Mouse (Mus musculus) neural tube, embryonic 11.5 days (tissue): Measurements from ENCODE around the gene Krtcap2. TPM values are rescaled to one million over a fixed set of nuclear protein-coding genes. Genes with fewer than 3 reads are reported as not detected.
A peak's percentile ranks its signal among the peaks of the same experiment; 100 is the strongest.

Source experiments
- ATAC-seq: fragments of 200-750 bp; cut with Nextera tagmentation; 2 replicates; pipeline ENCODE4 v1.8.0; 2017; ENCODE audit warnings: moderate number of reproducible peaks, mild to moderate bottlenecking, moderate TSS enrichment, moderate library complexity; ENCODE audit not compliant: insufficient read depth, low FRiP score, low TSS enrichment
- DNase-seq: peaks from one replicate; pipeline ENCODE4 v3.0.0-alpha.2; 2015; ENCODE audit warnings: low spot score
- H3K27ac ChIP-seq: fragments of 300-500 bp; sonication (generic); 2 replicates; pipeline ENCODE4 v1.5.1; 2014; ENCODE audit warnings: low read depth, mild to moderate bottlenecking, low read length
- H3K27me3 ChIP-seq: fragments of 300-500 bp; sonication (generic); 2 replicates; pipeline ENCODE4 v1.6.1; 2014; ENCODE audit warnings: mild to moderate bottlenecking, low read length, mixed read lengths; ENCODE audit not compliant: control insufficient read depth, insufficient read depth
- H3K36me3 ChIP-seq: fragments of 300-500 bp; sonication (generic); 2 replicates; pipeline ENCODE4 v1.6.1; 2014; ENCODE audit warnings: mild to moderate bottlenecking, low read length, moderate library complexity, mixed read lengths; ENCODE audit not compliant: control insufficient read depth, insufficient read depth
- H3K4me1 ChIP-seq: fragments of 300-500 bp; sonication (generic); 2 replicates; pipeline ENCODE4 v1.6.1; 2014; ENCODE audit warnings: low read length, mixed read lengths; ENCODE audit not compliant: control insufficient read depth, insufficient read depth
- H3K4me2 ChIP-seq: fragments of 300-500 bp; sonication (generic); 2 replicates; pipeline ENCODE4 v1.6.1; 2014; ENCODE audit warnings: low read depth, mild to moderate bottlenecking, moderate library complexity
- H3K4me3 ChIP-seq: fragments of 300-500 bp; sonication (generic); 2 replicates; pipeline ENCODE4 v1.5.1; 2014; ENCODE audit warnings: low read depth, low read length
- H3K9ac ChIP-seq: fragments of 300-500 bp; sonication (generic); 2 replicates; pipeline ENCODE4 v1.6.1; 2014; ENCODE audit warnings: mild to moderate bottlenecking, low read length
- H3K9me3 ChIP-seq: fragments of 300-500 bp; sonication (generic); 2 replicates; pipeline ENCODE4 v1.6.1; 2016; ENCODE audit warnings: low read length; ENCODE audit not compliant: control insufficient read depth
- WGBS: fragments of 180-500 bp; shearing (Covaris S2); extraction: QIAGEN DNeasy Blood & Tissue Kit; methylation state at CpG from one replicate; pipeline ENCODE4 v1.1.7; 2014; 5-methylcytosine and 5-hydroxymethylcytosine counted together
- polyA plus RNA-seq: library from polyadenylated mRNA; unstranded; fragments of >200 nt; fragmentation: Nextera tagmentation; extraction: Ambion mirVana; gene quantifications from 2 replicates; pipeline ENCODE4 v1.2.1, GENCODE M21; 2014

The Krtcap2 gene
- polyA plus RNA-seq, 1 experiment from 2014 or later, result 237 TPM

DNA sequence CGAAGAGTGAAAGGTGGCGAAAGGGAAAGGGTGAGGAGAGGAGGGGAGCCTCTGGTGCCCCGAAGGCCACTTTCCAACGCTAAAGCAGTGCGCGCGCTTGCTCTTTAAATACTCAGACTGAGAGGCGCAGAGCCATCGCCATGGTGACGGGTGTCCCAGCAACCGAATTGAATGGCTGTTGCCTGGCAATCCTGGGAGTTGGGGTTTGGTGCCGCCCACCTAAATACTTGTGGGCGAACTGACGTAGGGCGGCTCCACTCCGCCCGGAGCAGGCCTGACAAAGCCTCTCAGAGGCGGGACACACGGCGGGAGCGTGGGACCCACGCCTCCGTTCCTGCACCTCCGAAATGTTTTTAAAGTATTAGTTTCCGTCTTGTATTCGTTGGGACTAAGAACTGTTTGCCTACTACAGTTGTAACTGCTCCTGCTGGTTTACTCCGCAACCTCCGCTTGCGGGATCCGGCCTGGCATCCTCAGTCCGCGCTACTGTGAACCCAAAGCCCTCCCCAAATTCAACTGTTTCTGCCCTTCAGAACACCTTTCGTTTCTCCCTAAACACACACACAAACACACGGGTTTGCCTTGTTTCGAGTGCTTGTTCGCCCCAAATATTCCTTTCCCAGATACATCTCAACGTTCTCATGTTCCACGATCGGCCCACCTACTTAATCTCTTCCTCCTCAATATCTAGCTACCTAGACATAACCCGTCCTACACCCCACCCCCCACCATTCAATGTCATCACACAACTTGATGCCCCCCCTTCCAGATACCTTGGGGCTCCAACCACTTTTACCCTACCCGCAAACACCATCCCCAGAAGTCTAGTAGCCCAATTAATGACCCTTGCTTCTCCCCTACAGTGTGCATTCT, 18.2 kb upstream of the Krtcap2 start:
- H3K9ac ChIP-seq, result peak overlapping the region; percentile 75
- H3K27ac ChIP-seq, result peak overlapping the region; percentile 79
- no peaks in the 10 kb centered on the region for H3K27me3 ChIP-seq
- no peaks in the 10 kb centered on the region for H3K9me3 ChIP-seq
- H3K4me2 ChIP-seq, result peak overlapping the region; percentile 80
- DNase-seq, result peak; percentile 96
- H3K4me1 ChIP-seq, result peaks cover 23% of the 10 kb centered on the region
- H3K4me3 ChIP-seq, result peak overlapping the region; percentile 64
- ATAC-seq, result peak; percentile 72
- WGBS, result 2% methylated on average over 41 of the region's 41 CpGs
- peaks cover 7% of the 10 kb centered on the region for H3K36me3 ChIP-seq

DNA sequence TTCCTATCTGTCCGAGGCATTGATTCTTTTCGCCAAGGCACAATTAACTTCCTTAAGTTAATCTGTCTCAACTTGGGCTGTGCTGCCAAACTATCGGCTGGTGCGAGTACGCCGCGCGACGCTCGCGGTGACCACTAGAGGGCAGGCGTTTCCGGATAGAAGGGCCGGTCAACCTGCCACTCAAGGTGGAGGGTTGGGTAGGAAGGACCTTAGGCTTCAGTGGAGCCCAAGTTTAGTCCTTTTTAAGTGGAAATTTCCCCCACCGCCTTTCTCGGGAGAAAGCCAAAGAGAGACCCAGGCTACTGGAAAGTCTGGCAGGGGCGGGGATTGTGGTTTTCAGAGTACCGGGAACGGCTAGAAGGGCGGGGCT, 17.6 kb upstream of the Krtcap2 start:
- Histone ChIP-seq H3K27ac (peak overlapping the region; percentile 65), H3K4me1 (peaks cover 19% of the 10 kb centered on the region), H3K4me2 (peak overlapping the region; percentile 80), H3K4me3 (peak overlapping the region; percentile 64), H3K9ac (peak overlapping the region; percentile 19; the same call in 1 of the 2 replicates), H3K36me3 (peaks cover 3% of the 10 kb centered on the region; the same call in 1 of the 2 replicates), H3K27me3 (no peaks in the 10 kb centered on the region), H3K9me3 (no peaks in the 10 kb centered on the region)
- ATAC-seq, result 0 out of 2 replicates have a peak, but pooled peaks have one; percentile 5
- DNase-seq, result peak; percentile 91
- under 1% methylated on average over 20 of the region's 20 CpGs for WGBS

DNA sequence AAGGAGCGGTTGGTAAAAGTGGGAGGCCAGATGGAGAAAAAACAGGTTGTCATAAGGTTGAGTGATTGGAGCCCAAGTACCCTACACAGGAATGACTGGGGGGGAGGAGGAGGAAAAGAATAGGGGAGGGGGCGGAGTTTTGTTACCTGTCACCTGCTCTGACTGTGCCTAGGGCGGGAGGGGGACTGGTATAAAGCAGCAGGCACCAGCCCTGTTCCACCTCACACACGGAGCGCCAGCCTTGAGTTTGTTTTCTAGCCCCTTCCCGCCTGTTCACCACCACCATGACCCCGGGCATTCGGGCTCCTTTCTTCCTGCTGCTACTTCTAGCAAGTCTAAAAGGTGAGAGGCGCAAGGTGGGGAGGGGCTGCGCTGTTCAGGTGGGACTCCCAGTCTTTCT, 16.9 kb upstream of the Krtcap2 start, which contains the start of gene Muc1:
TSS of gene Muc1 (plus strand) at position 222 of the 400 bp plus-strand sequence.
- DNase-seq, result no peak
- no peak for ATAC-seq
- Histone ChIP-seq H3K4me3 (peak within 1 kb of the TSS; percentile 64), H3K27me3 (no peaks in the 10 kb centered on the region), H3K9ac (peak within 1 kb of the TSS; percentile 44), H3K9me3 (no peaks in the 10 kb centered on the region), H3K4me2 (peak within 1 kb of the TSS; percentile 80), H3K27ac (peak within 1 kb of the TSS; percentile 65), H3K4me1 (peaks cover 18% of the 10 kb centered on the region), H3K36me3 (no peaks in the 10 kb centered on the region; the same call in 1 of the 2 replicates)
- 33% methylated on average over 10 of the region's 10 CpGs for WGBS

DNA sequence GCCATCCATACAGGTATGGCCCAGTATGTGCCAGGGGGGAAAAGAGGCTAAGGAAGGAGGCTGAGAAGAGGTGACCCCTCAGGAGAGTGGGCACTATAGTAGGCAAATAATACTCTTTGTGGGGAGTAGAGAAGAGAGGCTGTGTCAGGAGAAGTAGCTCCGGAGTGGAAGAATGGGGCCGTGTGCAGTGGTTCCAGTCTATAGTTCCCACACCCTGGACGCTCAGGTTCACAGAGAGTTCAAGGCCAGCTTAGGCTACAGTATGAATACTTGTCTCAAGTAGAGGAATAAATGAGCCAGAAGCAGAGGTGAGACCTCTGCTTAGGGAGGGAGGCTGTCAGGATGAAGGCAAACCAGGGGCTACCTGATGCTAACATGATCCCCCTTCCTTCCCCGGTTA, 16.5 kb upstream of the Krtcap2 start:
- H3K4me3 ChIP-seq, result no peak overlapping the region
- no peaks in the 10 kb centered on the region; the same call in 1 of the 2 replicates for H3K36me3 ChIP-seq
- H3K9ac ChIP-seq, result no peak overlapping the region
- ATAC-seq (no peak), DNase-seq (no peak)
- WGBS, result 65% methylated on average over 4 of the region's 4 CpGs
- H3K4me2 ChIP-seq, result no peak overlapping the region
- H3K27ac ChIP-seq, result no peak overlapping the region
- H3K27me3 ChIP-seq, result no peaks in the 10 kb centered on the region
- H3K4me1 ChIP-seq, result peaks cover 14% of the 10 kb centered on the region
- H3K9me3 ChIP-seq, result no peaks in the 10 kb centered on the region

DNA sequence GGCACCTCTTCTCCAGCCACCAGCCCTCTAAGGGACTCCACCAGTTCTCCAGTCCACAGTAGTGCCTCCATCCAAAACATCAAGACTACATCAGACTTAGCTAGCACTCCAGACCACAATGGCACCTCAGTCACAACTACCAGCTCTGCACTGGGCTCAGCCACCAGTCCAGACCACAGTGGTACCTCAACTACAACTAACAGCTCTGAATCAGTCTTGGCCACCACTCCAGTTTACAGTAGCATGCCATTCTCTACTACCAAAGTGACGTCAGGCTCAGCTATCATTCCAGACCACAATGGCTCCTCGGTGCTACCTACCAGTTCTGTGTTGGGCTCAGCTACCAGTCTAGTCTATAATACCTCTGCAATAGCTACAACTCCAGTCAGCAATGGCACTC, 15.2 kb upstream of the Krtcap2 start:
- Histone ChIP-seq H3K4me1 (peaks cover 6% of the 10 kb centered on the region; the same call in 1 of the 2 replicates), H3K4me2 (no peak overlapping the region), H3K36me3 (no peaks in the 10 kb centered on the region), H3K27ac (no peak overlapping the region), H3K9ac (no peak overlapping the region), H3K9me3 (no peaks in the 10 kb centered on the region), H3K27me3 (no peaks in the 10 kb centered on the region), H3K4me3 (no peak overlapping the region)
- WGBS, result 89% methylated on average over 2 of the region's 2 CpGs
- DNase-seq (no peak), ATAC-seq (no peak)

DNA sequence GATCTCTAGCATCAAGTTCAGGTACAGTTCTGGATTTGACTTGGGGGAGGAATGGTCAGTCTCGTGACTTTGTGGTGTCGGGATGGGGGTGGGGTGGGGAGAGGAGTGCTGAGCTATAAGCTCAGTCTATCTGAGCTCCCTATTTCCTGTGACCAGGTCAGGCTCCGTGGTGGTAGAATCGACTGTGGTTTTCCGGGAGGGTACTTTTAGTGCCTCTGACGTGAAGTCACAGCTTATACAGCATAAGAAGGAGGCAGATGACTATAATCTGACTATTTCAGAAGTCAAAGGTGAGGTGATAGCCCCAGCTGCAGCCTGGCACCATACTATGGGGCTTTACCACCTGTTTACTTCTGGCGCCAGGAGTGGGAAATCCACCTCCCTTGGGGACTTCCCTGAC, 14.4 kb upstream of the Krtcap2 start:
- no peaks in the 10 kb centered on the region for H3K27me3 ChIP-seq
- 72% methylated on average over 7 of the region's 7 CpGs for WGBS
- H3K4me1 ChIP-seq, result peaks cover 5% of the 10 kb centered on the region; the same call in 1 of the 2 replicates
- no peaks in the 10 kb centered on the region for H3K9me3 ChIP-seq
- H3K36me3 ChIP-seq, result no peaks in the 10 kb centered on the region; the same call in 1 of the 2 replicates
- DNase-seq (no peak), ATAC-seq (no peak)
- no peak overlapping the region for H3K27ac ChIP-seq
- H3K4me2 ChIP-seq, result no peak overlapping the region
- H3K4me3 ChIP-seq, result no peak overlapping the region
- no peak overlapping the region for H3K9ac ChIP-seq

DNA sequence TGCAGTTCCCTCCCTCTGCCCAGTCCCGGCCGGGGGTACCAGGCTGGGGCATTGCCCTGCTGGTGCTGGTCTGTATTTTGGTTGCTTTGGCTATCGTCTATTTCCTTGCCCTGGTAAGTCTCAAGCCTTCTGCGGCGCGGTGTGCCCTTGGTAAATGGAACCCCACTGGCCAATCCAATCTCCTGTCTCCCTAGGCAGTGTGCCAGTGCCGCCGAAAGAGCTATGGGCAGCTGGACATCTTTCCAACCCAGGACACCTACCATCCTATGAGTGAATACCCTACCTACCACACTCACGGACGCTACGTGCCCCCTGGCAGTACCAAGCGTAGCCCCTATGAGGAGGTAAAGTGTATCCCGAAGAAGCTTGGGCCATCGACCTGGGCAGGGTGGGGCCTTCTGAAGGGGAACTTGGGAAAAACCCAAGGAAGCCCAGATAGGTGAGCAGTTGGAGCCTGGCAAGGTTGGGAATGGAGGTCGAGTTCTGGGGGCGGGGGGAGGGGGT, 13.9 kb upstream of the Krtcap2 start:
- Histone ChIP-seq H3K4me1 (peaks cover 5% of the 10 kb centered on the region; the same call in 1 of the 2 replicates), H3K4me3 (no peak overlapping the region), H3K36me3 (no peaks in the 10 kb centered on the region; the same call in 1 of the 2 replicates), H3K9me3 (no peaks in the 10 kb centered on the region), H3K27me3 (no peaks in the 10 kb centered on the region), H3K27ac (no peak overlapping the region), H3K9ac (no peak overlapping the region), H3K4me2 (no peak overlapping the region)
- ATAC-seq (no peak), DNase-seq (no peak)
- WGBS, result 77% methylated on average over 16 of the region's 16 CpGs

DNA sequence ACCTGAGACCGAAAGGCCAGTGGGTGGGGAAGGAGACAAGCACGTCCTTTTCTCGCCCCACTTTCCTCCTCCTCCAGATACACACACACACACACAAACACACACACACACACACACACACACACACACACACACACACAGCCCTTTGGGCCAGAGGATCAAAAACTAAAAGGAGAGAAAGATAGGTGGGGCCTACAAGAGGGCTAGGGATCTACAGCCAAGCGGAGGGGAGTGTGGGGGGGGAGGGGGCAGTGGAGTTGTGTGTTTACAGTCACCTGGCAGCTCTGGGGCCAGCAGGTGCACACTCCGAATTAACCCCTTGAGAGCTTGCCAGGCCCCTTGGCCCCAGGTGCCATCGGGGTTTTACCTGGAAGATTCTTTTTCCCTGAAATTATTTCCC, 13.2 kb upstream of the Krtcap2 start:
- H3K9ac ChIP-seq, result no peak overlapping the region
- no peaks in the 10 kb centered on the region; the same call in 1 of the 2 replicates for H3K36me3 ChIP-seq
- no peak overlapping the region for H3K27ac ChIP-seq
- 72% methylated on average over 6 of the region's 6 CpGs for WGBS
- ATAC-seq (no peak), DNase-seq (no peak)
- H3K4me3 ChIP-seq, result no peak overlapping the region
- H3K27me3 ChIP-seq, result no peaks in the 10 kb centered on the region
- peaks cover 5% of the 10 kb centered on the region; the same call in 1 of the 2 replicates for H3K4me1 ChIP-seq
- H3K4me2 ChIP-seq, result no peak overlapping the region
- H3K9me3 ChIP-seq, result no peaks in the 10 kb centered on the region
